Mouse (Mus musculus): ENCODE measurements around the gene Alpl.

Alpl gene

GRCm38 (mm10) chr4:137737760-137738159 is 58.4 kb downstream of the Alpl start:
- DNase-seq (ENCODE audit: low read depth, low spot score) = no peak

- DNase-seq (ENCODE audit: low read depth, low spot score) = no peak
These were observed 59.9 kb downstream of the Alpl start for GRCm38 (mm10) chr4:137736220-137736701.

DNA sequence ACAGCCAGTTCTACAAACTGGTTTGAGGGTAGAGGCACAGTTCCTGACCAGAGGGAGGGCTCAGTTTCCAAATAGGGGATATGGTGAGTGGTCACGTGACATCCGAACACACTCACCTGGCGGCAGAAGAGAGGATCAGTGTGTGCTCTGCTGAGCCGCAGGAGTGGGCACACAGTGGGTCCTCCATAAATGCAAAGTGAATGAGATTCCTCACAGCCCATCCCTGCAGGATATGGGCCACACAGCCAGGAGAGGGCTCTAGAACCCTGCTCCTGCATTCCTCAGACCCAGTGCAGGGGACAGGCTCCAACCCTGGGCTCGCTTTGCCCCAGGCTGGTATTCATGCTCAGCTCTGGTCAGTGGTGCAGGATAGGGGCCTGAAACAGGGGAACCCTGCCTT is 62.7 kb downstream of the Alpl start:
- DNase-seq (ENCODE audit: low read depth, low spot score) = no peak

- DNase-seq (ENCODE audit: low read depth, low spot score) = no peak
These were observed 63.2 kb downstream of the Alpl start for GRCm38 (mm10) chr4:137732962-137733361.

DNA sequence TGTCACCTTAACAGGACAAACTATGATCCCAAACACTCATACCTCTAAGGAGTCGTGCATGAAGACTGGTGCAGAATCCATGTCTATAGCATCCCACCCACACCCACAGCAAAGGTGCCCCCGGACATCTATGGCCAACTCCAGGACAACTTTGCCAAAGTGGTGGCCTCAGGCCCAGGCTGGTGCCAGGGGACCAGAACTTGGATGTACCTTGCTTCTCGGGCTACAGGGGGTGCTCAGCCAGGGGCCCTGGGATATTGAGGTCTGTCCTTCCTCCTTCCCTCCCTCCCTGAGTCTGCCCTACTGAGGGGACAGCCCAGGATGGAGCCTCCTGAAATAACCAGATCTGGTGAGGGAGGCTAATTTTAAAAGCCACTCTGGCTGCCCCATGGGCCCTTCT is 63.8 kb downstream of the Alpl start:
- DNase-seq (ENCODE audit: low read depth, low spot score) = no peak

DNA sequence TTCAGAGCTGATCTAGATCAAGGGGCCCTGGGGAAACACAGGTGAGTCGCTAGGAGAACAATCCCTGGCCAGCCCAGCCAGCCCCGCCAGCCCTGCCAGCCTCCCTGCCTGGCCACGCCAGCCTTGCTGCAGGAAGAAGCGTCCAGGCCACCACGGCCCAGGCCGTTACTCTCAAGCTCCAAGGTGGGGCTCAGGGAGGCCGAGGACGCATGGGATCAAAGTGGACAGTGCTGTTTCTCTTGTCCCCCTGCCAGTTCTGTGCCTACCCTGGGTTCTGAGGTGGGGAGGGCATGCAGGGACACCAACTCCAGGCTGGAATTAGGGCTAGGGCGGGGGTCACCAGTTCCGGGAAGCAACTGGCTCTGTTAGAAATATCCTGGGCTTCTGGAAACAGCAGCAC is 64.3 kb downstream of the Alpl start:
- DNase-seq (ENCODE audit: low read depth, low spot score) = no peak

DNA sequence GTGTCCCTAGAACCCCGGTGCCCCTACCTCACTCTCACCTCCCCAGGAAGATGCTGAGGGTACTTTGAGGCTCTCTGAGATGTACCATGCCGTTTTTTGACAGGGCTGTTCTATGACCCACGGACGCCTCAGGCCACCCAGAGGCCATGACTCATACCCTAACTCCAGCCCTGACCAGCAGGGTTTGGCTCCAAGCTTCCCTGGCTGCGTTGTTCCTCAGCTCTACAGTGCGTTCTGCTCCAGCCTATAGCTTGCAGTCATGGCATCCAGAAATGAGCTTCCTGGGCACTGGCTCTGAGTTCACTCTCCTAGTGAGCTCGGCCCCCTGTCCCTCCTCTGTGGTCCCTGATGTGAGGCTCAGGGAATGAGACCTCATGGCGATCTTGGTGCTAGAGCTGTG is 65.4 kb downstream of the Alpl start:
- no peak for DNase-seq (ENCODE audit: low read depth, low spot score)

GRCm38 (mm10) chr4:137730134-137730533 is 66.0 kb downstream of the Alpl start:
- DNase-seq (ENCODE audit: low read depth, low spot score) = peak; percentile 85

GRCm38 (mm10) chr4:137729155-137729855 is 66.9 kb downstream of the Alpl start:
- DNase-seq (ENCODE audit: low read depth, low spot score) = no peak

DNA sequence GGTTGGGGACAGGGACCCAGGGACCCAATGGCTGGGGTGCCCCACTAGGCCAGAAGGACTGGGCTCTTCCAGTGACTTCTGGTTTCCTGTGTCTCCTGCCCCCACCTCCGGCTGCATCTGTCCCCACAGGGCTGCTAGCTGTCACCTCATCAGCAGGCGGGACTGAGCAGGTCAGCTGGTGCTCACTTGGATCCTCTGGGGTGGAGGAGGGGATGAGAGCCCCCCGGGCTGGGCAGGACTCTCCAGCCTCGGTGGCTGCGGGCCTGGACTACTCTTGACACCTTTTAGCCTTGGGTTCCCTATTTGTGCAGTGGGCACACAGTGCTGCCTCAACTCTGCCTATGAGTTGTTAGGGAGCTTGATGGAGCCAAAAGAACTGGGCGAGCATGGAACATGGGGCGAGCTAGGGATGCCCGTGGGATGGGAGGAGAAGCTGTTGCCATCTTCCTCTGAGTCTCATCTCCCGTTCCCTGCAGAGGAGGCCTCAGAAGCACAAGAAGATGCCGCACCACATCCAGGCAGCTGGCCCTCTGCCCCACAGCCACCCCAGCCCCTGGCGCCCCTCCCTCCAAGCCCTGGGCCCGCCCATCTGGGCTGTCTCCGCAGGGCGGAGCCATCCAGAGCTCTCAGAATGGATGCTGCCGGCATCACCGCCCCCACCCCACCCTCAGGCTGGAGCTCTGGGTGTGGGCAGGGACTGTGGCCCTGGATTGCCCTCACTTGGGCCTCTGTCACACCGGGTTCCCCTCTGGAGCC is 67.6 kb downstream of the Alpl start:
- no peak for DNase-seq (ENCODE audit: low read depth, low spot score)

DNA sequence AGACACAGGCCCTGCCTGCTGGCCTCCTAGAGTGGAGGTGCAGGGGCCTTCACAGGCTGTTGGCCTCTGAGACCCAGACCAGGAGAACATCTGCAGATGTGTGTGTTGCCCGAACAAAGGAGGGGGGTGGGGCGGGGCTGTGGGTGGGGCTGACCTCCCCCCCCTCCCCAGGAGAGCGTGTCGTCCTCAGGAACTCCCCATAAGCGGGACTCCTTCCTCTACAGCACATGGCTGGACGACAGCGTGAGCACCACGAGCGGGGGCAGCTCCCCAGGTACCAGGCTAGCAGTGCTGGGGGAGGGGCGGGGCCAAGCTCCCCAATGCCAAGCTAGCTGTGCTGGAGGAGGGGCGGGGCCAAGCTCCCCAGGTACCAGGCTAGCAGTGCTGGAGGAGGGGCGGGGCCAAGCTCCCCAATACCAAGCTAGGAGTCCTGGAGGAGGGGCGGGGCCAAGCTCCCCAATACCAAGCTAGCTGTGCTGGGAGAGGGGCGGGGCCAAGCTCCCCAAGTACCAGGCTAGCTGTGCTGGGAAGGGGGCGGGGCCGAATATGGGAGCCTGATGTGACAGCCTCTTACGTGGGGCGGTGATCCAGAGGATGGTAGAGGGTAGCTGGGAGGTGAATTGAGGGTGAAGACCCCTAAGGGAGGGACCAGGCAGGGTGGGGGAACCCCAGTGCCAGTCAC is 68.5 kb downstream of the Alpl start:
- peak; percentile 50 for DNase-seq (ENCODE audit: low read depth, low spot score)

GRCm38 (mm10) chr4:137726739-137727505 is 69.3 kb downstream of the Alpl start:
- DNase-seq (ENCODE audit: low read depth, low spot score) = no peak

DNA sequence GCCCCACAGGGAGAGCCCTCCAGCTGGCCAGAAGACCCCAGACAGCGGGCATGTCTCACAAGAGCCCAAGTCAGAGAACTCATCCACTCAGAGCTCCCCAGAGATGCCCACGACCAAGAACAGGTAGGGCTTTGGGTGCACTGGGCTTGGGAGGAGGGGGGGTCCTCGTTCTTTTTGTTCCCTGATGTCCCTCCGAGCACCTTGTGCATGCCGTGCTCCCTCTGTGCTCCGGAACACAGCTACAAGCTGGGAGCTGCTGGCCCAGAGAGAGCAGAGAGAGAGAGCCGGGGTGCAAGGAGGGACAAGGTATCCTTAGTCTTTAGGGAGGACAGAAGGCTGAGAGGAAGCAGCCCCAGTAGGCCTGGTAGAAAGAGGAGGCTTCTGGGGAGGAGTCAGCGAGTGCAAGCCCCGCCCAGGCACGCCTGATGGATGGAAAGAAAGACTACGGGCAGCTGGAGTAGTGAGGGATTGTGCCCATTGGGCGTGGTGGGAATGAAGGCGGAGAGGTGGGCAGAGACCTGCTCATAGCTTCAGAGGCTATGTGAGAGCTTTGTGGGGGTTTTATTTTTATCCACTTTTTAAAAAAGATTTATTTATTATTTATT is 70.5 kb downstream of the Alpl start:
- DNase-seq (ENCODE audit: low read depth, low spot score) = no peak

DNA sequence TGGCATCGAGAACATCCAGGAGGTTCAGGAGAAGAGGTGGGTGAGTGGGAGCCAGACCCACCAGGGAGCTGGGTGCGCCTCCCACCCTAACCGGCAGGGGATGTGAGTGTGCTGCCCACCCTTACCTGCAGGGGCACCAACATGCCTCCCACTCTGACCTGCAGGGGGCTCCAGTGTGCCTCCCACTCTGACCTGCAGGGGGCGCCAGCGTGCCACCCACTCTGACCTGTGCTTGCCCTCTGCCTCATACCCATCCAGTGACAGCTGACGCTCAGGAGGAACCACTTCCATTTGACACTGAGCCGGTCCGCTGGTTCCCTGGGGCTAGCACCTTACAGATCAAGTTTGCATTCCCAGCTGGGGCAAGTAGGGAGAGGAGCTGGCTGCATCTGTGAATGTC is 71.4 kb downstream of the Alpl start:
- DNase-seq (ENCODE audit: low read depth, low spot score) = no peak

- no peak for DNase-seq (ENCODE audit: low read depth, low spot score)
These were observed 72.0 kb downstream of the Alpl start for GRCm38 (mm10) chr4:137724212-137724611.

GRCm38 (mm10) chr4:137723527-137723926 is 72.7 kb downstream of the Alpl start:
- DNase-seq (ENCODE audit: low read depth, low spot score) = no peak

DNA sequence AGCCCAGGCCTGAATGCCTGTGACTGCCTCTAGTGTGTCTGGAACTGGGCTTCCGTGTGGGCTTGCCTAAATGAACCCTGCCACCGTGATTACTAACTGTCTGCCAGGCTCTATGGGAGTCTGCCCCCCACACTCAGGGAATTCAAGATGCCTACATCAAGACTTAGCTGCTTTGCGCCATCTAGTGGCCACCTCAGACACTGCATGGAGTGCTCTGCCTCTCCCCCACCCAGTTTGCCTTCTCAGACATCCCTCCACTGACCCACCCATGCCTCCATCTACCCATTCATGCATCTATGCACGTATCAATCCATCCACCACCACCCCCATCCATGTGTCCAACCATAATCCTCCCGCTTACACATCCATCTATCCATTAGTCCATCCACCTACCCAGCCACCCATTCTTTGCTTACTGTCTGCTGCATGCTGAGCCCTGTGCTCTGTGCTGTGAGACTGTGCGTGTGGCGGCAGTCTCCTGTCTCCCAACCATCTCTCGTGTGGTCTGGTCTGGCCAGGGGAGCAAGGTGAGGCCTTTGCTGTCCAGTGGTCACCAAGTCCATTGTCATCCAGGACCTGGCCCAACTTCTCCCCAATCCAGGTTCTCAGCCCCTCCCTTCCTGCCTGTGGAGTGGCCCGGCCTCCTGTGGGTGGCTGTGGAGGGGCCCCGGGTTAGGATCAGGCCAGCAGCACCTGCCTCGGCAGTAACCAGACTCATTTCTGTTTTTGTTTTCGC is 73.3 kb downstream of the Alpl start:
- DNase-seq (ENCODE audit: low read depth, low spot score) = peak; percentile 64

GRCm38 (mm10) chr4:137722230-137722629 is 74.0 kb downstream of the Alpl start:
- DNase-seq (ENCODE audit: low read depth, low spot score) = no peak

GRCm38 (mm10) chr4:137721563-137721962 is 74.6 kb downstream of the Alpl start:
- DNase-seq (ENCODE audit: low read depth, low spot score) = no peak

GRCm38 (mm10) chr4:137719378-137720077 is 76.7 kb downstream of the Alpl start:
- no peak for DNase-seq (ENCODE audit: low read depth, low spot score)
